Mouse (Mus musculus) frontal cortex, postnatal 36 days (tissue): ENCODE data around the gene Ndufb6.
"Not testable (repeated sequence)": the region's sequence is repeated elsewhere in the genome, so short reads cannot be mapped to it uniquely, and the experiment has no call there.

Experiments
- DNase-seq, 2 experiments: peaks; one replicate each; pipeline ENCODE4 v3.0.0; 2022; ENCODE audit warnings: low spot score in 2 of 2

The Ndufb6 gene

DNA sequence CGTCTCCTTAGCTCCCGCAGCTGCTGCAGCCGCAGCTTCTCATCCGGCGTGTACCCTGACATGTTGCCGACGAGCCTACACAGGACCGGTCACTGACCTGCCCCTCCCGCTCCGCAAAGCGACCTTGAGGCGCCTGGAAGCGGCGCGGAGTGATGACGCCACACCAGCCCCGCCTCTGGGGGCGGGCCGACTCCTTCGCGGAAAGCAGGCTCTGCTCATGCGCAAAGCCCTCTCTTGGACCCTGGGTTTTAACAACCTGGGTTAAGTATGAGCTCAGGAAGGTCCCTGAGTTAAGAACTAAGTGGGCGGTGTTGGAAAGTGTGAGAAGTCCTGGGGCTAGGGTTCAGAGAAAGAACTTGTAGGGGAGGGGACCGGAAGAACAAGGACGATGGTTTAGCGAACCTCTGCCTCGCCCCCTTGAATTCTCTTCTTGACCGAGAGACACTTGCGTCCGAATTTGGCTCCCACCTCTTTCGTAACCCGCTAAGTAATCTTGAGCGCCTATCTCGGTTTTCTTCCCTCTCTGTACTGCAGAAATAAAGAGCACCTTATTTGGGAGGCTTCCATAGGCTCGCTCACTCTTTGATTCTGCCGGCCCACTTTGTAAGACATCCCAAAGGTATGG lies at the start of gene Ndufb6:
TSS of gene Ndufb6 (minus strand) at position 146 of the 625 bp plus-strand sequence.
- DNase-seq, result peak; percentile 93

DNA sequence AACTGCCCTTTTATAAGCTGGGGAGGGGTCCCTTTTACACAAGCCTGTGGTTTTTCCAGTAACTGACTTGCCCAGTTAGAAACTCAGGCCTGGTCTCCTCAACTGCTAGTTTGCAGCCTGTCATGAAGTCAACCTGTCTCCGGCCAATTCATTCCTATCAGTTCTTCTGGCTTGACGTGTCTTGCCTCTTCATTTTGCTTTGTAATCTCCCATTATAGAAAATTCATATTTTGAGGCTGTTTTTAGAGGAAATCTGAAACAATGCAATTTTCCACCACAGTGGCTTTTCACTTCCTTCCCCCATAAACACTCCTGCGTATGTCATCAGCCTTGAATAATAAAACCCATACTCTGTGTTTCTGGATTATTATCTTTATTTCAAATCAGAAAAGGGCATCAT lies 47.9 kb upstream of the Ndufb6 start:
- no peak for DNase-seq

DNA sequence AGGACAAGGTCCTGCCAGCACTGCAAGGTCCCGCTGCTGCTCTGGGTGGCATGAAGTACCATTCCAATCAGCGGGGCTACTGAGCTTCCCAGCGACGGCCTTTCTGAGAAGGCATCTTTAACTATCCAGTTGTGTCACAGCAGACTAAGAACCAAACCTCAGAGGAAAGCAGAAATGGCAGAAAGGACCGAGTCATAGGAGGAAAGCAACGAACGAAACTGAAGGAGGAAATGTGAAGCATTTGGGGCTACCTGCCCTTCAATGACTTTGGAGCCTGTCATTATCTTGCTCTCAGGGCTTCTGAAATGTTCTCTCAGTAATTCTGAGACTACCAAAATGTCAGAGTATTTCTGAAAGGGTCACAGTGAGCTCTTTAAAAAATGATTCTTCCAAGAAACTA lies 45.4 kb upstream of the Ndufb6 start:
- no peak for DNase-seq

DNA sequence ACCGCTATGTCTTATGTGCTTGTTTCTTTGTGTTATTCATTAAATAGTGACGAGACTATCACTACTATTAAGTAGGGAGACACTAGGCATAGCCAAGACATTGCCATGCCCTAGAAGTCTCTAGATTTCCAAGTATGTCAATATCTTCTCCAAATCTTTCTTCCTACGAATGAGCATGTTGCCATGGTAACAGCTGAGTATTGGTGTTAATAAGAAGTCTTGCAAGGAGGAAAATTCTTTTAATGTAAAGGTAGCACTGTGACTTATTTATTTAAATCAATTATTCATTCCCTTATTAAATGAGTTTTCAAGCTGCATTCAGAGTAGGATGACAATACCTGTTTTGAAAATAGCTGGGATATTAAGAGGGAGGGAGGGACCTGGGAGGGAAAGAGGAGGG lies 38.2 kb upstream of the Ndufb6 start:
- no peak for DNase-seq

DNA sequence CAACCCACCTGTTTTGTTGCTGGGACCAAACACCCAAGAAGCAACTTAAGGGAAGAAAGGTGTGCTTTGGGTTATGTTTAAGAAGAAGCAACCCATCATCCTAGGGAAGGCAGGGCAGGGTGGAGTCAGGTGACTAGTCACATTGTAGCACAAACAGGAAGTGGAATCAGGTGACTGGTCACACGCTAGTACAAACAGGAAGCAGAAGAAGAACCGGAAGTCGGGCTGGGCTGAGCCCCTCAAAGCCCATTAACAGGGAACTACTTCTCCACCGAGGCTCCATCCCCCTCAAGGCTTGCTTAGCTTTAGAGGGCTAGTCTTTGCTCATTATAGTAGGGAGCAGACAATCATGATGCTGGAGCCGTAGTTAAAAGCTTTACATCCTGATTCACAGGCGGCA lies 33.8 kb upstream of the Ndufb6 start:
- no peak for DNase-seq

DNA sequence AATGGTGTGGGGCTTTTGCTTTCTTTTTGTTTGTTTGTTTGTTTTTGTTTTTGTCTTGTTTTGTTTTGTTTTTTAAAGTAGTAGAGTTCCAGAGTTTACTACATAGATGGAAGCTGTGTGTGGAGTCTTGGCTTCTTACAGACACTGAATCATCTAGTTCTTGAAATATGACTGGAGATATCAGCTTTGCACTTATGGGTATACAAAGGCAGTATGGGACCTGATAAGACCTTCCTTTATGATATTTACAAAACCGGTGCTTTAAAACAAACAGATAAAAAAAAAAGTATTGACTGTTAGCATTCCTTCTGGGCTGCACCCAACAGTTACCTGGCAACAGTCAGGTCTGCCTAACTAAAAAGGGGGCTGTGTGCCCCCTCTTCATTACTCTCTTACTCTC lies 33.0 kb upstream of the Ndufb6 start:
- DNase-seq, result no peak

DNA sequence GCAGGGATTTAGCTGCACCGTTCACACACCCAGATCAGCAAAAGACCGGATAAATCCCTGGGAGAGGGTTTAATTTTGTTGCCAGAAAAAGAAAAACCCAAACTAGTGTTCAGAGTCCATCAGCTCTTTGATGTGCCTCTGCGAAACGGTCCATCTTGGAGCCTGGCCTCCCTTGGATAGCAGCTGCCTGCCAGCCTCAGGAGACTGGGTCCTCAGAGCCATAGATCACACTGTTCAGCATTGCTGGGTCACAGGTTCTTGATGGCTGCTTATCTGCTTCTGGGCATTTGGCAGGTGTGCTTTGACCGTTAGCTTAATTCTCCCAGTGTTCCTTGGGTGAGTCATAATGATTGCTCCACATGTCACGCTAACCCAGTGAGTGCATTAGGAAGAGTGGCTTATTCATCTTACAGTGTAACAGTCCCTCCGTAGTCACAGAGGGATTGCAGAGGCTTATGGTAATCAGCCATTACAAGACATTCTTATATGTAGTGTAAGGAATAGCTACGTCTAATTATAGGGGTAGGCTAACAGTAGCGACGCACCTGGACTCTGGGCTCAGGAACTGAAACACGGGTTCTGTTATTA lies 31.7 kb upstream of the Ndufb6 start:
- DNase-seq, result no peak

DNA sequence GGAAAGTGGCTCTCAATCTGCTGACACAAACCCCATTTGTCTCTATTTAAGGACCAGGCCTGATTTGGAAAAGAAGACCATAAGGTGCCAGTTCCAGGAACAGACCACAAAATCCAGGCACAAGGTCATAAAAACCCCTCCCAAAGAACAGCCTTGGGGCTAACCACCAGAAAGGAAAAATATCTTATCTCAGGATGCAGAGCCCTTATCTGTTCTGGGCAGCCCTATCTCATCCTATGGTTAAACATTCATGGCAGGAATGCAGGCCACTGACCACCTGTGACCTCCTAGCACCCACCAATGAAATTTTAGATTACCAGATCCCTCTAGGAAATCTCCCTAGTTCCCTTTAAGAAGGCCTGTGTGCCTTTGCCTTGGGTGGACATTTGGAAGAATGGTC lies 30.5 kb upstream of the Ndufb6 start:
- no peak for DNase-seq

DNA sequence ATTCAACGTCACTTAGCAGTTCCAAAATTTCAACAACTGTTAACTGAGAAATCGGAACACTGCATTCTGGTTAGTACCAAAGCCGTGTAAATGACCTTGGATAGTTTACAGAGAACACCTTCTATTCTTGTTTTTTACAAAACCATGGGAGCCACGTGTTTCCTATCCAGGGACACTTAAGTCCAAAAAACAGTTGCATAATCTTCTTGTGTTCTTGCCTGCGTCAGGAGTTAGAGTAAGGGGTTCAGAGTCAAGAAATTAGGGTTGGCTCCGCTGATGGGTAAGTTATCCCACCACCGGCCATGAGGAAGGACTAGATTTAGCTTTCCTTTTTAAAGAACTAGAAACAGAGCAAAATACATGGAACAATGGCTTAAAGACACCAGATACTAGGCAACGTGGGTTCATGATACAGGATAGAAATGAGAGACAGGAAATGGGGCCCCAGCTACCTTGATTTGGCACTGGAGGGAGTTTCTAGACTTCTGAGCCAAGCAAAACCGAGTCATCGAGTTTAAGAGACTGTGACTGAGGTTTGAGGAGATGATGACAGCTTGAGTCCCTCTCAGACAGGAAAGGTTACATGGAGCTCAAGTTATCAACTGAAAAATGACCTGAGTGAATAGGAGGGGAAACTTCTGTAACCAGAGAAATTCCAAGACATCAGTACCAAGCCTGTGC lies 23.4 kb upstream of the Ndufb6 start:
- no peak for DNase-seq

DNA sequence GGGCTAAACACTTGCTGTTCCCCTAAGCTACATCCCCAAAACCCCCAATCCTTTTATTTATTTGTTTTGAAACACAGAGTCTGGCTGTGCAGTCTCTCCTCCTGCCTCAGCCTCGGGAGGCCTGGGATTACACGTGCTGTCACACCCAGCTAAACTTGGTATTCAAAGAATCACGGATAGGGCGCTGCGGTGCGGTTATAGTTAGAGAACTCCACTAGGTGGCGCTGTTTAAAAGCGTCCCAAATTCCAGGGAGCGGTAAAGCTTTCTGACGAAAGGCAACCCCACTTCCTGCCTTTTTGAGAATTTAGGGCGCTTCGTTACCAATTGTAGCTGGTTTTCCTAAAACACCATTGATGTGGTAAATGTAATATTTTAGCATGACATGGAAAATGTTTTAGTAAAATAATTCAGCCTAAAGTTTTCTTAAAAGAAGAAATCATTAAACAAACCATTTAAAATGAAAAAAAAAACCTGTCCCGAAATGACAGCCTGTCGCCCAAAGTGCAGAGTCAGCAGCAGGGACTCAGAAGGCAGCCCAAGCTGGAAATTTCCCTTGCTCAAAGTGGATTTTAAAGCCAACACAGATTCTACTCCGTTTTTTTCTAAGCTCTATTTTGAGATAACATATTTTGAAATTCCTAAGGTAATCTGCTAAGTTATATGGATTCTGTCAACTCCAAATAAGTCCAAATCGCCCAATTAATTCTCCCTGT lies 22.0 kb upstream of the Ndufb6 start:
- DNase-seq, result peak; percentile 82 to 90

DNA sequence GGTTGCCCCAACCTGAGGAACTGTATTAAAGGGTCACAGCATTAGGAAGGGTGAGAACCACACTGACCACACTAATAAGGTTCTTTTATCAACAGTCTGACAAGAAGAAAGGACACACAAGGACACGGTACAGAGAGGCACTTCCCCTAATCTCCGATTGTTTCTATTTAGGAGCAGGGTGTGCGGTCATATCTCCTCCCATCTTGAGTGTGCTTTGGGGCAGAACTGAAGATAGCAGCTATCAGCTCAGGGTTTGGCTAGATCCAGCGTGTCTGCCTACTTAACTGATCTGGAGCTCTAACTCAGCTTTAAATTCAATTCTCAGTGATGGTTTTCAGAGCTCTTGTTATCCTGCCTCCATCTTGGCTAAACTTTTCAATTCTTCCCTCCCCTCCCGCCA lies 19.9 kb upstream of the Ndufb6 start:
- no peak for DNase-seq

DNA sequence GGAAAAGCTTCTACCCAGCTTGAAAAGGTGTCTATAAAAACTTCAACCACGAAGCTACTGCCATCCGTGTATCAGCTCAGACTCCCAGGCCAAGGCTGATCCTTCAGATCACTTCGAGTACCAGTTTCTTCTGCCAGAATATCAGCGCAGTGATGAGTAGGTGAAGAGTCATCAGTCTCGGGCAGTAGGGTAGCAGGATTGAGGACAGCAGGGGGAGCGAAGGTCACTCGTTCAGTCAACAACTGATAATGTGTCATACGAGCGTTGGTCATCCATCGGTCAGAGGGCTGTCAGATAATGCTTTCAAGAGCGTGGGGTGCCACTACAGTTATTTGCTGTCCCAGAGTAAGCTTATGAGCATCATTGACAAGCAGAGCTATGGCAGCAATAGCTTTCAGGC lies 12.3 kb upstream of the Ndufb6 start:
- not testable (repeated sequence) for DNase-seq

DNA sequence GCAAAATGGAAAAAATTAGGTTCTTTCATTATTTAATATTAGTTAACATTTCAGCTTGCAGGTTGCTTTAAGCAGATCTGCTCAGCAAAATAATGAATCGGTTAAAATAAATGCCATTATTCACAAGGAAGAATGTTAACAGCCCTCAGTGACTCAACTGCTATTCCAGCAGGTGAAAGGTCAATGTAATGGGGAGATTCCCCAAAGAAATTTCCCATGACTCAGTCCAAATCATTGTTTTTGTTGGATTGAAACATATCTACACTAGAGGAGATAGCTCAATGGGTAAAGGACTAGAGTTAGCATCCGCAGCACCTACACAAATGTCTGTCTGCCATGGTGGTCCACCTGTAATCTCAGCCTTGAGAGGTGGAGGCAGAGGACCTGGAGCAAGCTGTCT lies 9.8 kb upstream of the Ndufb6 start:
- no peak for DNase-seq

DNA sequence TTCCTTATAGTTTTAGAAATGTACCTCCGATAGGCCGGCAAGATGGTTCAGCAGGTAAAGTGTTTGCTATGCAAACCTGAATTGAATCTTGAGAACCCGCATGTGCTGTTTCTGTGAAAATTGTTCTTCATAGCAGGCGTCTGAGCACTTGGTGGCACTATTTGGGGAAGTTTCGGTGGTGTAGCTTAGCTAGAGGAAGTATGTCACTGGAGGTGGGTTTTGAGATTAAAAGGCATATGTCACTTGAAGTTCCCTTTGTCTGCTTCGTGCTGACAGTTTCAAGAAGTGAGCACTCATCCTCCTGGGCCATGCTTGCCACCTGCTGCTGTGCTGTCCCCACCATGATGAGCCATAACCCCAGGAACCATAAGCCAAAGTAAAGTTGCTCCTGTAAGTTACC lies 8.2 kb upstream of the Ndufb6 start:
- no peak for DNase-seq

DNA sequence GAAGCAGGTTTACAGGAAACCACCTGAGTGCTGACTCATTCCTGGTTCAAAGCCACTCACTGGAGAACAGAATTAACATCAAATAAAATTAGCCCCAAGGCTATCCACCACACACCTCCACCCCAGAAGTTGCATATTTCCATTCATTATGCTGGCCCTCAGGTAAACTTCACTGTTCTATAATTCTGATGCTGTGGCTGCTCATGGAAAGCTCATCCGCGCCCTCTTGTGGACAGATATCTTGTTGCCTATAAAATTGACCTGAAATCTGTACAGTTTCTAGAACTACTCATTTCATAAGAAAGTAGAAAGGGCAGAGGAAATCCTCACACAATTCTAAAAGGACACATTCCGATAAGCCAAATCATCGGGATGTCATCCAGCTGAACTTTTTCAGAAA lies 6.4 kb upstream of the Ndufb6 start:
- peak; percentile 66 to 83 for DNase-seq

DNA sequence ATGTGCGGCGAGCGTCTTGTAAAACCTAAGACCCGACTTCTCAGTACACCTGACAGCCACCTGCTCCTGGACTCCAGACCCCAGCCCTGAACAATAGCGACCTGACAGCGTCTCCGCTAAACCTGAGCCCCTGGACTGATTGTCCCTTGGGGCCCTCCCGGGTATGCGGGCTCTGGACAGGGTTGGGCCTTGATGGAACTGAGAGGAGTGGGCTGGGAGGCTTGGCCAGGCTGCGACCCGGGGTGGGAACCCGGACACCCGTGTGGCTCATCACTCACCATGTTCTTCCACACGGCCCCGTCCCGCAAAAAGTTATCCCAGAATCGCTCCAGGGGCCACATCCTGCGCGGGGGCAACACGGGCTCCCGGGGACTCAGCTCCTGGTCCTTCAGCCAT lies 343 bp downstream of the Ndufb6 start:
- no peak for DNase-seq

DNA sequence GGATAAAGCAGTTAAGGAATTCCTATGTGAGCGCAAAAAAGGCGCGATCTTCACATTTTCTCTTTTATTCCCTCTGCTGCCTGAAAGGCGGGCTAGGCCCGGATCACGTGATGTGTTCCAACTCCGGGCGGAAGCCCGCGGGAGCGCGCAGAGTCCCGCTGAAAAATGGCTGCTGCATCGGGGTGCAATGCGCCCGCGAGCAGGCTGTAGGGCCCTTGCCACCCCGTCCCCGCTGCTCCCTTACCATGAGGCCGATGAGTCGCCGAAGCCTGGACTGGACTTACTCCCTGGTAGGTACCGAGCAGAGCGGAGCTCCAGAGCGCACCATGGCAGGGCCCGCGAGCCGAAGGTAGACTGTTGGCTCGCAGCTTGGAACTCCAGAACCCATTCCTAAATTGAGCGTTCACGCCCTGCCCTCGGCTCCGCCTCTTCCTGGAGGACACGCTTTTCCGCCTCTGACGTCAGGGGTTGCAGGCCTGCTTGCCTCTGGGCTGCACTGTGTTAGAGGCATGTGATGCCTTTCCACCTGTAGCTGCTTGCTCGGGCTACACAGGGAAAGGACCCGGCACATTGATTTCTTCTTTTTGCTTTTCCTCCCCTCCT lies 9.7 kb downstream of the Ndufb6 start, which contains the start of the genes Smim27 and Topors:
TSS of gene Smim27 (plus strand) at position 150 of the 603 bp plus-strand sequence.
TSS of gene Topors (minus strand) at position 421 of the 603 bp plus-strand sequence.
- DNase-seq, result peak; percentile 96 to 97

DNA sequence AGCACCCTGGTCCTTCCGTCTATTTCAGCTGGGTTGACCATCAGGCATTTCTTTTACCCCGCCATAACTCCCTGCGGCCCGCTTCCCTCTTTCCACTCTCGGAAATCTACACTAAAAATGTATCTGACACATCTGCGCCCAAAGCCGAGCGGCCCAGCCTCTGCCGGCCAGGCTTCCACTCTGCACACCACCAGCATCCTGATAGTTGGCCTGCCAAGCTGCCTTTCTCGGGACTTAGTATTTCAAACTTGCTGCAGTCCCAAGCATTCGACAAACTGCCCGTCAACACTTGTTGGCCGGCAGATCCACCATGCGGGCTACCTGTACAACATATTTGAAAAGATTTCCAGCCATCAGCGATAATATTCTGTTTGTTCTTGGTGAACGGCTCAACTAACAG lies 10.4 kb downstream of the Ndufb6 start:
- DNase-seq, result no peak

DNA sequence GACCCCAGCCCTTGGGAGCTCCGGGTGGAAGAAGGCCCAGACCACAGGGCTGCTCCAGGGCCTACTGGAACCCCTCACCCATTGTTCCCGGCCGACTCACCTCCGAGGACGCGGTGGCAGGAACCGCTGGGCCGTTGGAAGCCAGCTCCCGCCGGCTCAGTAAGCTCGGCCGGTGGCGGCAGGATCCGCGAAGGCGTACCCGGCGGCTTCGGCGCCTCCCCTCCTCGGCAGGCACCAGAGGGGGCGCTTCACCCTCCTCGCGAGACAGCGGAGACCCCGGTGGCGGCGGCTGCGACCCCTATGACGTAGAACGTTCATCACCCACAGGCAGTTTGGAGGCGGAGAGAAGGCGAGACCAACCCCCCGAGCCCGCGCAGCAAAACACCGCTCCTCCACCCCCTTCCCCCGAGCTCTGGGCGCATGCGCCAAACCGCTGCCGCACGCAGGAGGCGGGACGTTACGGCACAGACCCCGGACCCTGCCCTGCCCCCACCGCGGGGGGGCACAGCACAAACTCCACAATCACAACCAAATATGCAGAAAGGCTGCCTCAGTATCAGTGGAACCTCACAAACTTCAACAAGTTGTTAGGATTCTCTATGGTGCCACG lies 10.9 kb downstream of the Ndufb6 start:
- peak; percentile 89 to 94 for DNase-seq

DNA sequence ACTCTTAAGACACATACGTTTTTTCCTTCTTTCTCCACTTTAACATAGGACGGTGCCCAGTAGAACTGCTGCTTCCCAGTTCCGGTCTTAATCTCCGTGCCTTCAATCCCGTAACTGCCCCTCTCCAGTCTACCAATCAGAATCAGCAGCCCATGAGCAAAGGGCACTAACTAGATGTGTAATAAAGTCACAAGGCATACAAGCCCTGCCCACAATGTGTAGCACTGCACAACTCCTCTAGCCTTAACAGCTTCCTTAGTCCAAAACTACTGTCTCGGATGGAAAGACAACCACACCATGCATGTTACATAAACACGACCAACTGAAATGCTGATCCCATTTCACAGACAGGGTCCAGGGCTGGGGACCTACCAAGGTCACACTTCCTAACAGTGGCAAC lies 11.5 kb downstream of the Ndufb6 start:
- DNase-seq, result peak in 1 of 2 experiments; percentile 14

DNA sequence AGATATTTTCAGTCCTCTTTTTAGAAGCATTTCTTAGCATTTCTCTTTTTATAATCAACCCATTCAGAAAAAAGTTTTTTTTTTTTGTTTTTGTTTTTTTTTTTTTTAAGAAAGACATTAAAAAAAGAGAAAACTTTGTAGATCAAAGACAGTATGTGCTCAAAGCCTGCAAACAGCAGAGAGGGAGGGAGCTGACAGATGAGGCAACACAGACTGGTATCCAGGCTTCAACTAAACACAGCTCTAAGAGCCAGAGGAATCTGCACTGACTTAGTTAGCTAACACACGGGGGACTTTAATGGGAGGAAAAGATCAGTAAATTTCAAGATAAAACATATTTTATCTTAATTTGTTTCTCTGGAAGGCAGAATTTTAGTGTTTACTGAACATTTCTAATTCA lies 14.9 kb downstream of the Ndufb6 start:
- DNase-seq, result no peak
